Mouse (Mus musculus) liver, adult 2 months (tissue): ENCODE data around the gene Cpsf6.

ENCODE experiments used
- CTCF ChIP-seq: fragments of 200-500 bp; IDR thresholded peaks from 2 replicates; pipeline ENCODE4 v1.5.1; 2011; ENCODE audit warnings: low read depth, low read length, control low read depth
- POLR2A ChIP-seq: fragments of 200-500 bp; IDR thresholded peaks from 2 replicates; pipeline ENCODE4 v1.6.1; 2011; ENCODE audit warnings: low read length, control low read depth; ENCODE audit not compliant: insufficient read depth; ENCODE audit errors: extremely low read depth

DNA sequence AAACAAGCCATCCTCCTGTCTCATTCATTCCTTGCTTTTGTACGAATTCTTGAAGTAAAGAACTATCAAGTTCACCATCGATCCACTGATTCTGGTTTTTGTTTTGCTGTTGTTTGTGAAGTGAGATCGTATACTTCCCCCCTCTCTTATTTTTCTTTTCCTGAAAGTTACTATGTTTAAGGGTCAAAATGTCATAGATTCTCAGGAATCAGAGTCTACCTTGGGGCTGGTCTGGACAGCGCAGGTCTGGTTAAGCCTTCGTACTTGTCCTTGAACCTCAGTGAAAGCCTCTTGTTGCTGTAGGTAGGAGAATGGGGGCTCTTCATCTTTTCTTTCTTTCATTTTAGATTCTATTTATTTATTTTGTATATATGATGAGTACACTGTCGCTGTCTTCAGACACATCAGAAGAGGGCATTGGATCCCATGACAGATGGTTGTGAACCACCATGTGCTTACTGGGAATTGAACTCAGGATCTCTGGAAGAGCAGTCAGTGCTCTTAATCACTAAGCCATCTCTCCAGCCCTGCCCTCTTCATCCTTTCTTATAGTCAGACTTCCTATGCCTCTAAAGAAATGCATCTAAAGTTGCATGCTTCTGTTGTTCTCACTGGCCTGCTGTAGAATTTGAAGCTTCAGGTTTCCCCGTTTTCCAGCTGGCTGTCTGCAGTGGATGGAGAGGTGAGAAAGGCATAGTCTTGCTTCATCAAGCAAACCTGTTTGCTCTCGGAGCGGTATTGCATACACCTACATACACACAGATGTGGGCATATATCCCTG, 40.9 kb upstream of the Cpsf6 start:
- TF ChIP-seq POLR2A (no peak), CTCF (no peak)
